Mouse (Mus musculus): ENCODE measurements around the gene Nfib. TPM values are rescaled to one million over a fixed set of nuclear protein-coding genes. Genes with fewer than 3 reads are reported as not detected.

The Nfib gene
- 100 to 1,000 TPM; 119 to 122 TPM for total RNA-seq (2021)

DNA sequence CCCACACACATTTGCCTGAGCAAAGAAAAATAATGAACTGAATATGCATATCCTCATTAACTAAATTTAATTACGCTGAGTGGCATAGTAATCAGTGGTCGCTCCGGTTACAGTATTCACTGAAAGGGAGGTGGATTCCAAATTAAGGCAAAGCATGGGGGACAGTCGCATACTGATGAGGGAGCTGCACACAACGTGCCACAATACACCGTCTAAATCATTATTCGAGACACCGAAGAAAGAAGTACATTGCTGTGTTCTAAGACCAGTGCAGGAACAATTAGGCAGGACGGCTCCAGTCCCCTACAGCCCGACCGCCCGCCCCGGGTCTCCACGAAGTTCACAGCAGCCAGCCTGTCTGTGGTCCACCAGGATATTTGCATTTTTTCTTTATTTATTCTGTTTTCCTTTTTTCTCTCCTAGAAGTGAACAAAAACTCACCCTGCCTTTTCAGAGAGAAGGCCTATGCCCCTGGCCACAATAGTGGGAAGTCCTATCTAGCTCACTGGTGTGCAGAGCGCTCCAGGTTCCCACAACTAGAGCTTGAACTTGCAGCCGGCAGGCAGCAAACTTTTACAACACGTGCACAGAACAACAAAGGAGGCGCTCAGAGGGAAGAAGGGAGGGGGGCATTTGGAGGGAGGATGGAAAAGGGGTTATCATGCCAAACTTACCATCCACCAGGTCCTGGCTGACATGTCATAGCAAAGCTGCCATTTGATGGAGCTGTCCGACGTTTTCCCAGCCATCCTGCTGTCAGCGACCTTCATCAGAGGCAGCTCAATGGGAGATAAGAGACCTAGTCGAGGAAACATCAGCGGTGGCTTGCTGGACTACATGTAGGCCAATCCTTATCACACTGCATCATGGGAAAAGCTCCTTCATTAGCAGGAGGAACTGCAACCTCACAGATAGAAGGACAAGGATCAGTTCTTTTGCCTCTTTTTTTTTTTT is at the start of gene Nfib:
TSS of gene Nfib (minus strand) at position 910 of the 954 bp plus-strand sequence.
- intact Hi-C loops (cut with DNase I) = no loop called here

GRCm38 (mm10) chr4:82735764-82736163 is 30.2 kb upstream of the Nfib start:
- no peak for DNase-seq (ENCODE audit: low spot score)
- intact Hi-C loops (cut with DNase I) = no loop called here

More for the DNA sequence above, at the start of gene Nfib:
- no peak for DNase-seq (ENCODE audit: low spot score)

DNA sequence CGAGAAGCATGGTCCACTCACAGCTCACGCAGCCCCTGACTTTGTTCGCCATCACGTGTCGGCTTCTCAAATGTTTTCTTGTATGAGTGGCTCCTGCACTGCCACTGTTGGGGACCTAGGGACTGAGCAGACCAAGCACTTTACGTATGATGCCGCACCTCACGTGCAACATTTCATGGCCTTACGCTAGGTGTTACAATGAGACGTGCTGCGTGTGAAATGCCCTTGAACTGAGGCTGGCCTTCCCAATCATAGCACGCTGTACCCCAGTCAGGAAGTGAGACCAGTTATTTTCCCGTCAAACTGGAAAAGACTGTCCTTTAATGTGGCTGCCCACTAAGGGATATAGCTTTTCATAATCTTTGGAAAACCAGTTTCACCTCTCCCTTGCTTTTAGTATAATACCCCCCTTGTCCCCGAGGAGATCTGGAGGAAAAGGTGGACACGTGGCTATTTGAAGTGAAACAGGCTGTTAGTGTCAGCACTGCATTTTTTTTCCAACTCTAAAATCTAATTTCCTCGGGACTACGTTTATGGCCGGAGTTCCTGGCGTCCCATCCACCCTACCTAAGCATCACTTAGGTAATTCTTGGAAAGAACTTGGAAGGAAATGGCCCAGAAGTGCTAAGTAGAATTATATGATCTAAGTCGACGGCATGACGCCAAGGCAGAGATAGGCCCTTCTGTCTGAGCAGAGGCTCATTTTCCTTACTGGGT is 29.4 kb upstream of the Nfib start:
- intact Hi-C loops (cut with DNase I) = no loop called here
- DNase-seq (ENCODE audit: low spot score) = no peak

DNA sequence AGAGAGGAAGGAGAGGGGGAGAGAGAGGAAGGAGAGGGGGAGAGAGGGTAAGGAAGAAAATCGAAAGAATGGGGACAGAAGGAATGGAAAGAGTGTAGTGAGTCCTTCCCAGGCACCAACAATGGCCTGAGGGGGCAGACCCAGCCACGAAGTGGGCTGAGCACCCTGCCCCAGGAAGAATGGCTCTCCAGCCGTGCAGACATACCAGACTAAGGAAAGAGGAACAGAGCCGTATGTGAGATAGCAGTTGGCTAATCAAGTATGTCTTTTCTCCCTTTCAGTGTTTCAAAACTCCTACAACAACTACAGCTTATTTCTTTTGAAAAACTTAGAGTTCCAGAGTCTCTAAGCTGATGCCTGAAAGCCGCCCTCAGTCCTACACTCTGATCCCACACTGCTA is 28.8 kb upstream of the Nfib start:
- no peak for DNase-seq (ENCODE audit: low spot score)
- intact Hi-C loops (cut with DNase I) = no loop called here

DNA sequence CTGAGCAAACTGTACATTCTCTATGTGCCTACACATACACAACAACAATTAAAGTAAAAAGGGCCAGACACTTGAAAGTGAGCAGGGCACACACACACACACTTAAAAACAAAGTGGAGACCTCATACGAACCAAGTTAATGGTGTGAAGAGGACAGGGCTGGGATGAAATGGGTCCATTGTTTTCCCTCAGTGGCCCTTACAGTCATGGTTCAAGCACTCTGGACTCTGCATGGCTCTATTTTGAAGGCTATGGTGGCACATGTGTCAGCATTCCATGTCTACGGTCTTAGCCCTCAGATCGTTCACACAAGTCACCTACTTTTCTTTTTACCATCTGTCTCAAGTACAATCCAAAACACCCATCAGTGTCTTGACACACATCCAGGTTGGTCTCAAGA is 28.1 kb upstream of the Nfib start:
- DNase-seq (ENCODE audit: low spot score) = no peak
- intact Hi-C loops (cut with DNase I) = no loop called here

- intact Hi-C loops (cut with DNase I) = no loop called here
Measured at GRCm38 (mm10) chr4:82730248-82730887, 24.8 kb upstream of the Nfib start.

DNA sequence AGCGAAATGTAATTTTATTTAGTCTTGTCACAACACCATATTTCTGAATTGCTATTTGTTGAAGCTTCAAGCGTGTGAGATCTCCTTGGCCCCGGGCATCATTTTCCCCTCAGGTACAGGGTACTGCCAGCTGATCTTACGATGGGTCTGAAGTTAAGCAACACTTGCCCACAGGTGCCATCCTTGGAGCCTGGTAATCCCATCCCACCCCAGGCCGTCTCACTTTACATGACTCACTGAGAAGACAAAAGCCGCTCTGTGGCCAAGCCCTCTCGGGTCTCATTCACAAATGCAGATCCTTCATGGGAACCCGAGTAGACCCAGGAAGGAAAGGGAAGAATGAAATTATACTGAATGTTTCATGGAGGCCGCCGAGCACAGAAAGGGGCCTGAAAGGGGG is 18.5 kb upstream of the Nfib start:
- DNase-seq (ENCODE audit: low spot score) = no peak
- intact Hi-C loops (cut with DNase I) = no loop called here

More at GRCm38 (mm10) chr4:82730248-82730887, 24.8 kb upstream of the Nfib start:
- no peak for DNase-seq (ENCODE audit: low spot score)

GRCm38 (mm10) chr4:82723048-82723447 is 17.5 kb upstream of the Nfib start:
- no peak for DNase-seq (ENCODE audit: low spot score)

DNA sequence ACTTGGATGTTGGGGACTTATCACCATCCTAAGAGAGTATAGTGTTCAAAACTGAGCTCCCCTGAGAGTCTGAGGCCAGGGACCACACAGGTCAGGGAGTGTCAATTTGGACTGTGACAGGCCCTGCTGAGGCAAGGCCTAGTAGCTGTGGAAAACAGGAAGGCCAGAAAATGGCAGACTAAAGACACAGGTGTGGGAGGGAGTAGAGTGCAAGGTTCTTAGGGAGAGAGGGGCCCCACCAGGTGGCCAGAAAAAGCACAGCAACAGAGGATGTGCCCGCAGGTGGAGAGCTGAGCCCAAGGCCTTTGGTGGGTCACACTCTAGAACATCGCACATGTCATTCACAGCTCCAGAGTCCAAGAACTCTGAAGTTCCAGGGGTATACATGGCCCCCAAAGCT is 10.3 kb upstream of the Nfib start:
- no peak for DNase-seq (ENCODE audit: low spot score)
- intact Hi-C loops (cut with DNase I) = no loop called here

More at GRCm38 (mm10) chr4:82723048-82723447, 17.5 kb upstream of the Nfib start:
- intact Hi-C loops (cut with DNase I) = no loop called here

DNA sequence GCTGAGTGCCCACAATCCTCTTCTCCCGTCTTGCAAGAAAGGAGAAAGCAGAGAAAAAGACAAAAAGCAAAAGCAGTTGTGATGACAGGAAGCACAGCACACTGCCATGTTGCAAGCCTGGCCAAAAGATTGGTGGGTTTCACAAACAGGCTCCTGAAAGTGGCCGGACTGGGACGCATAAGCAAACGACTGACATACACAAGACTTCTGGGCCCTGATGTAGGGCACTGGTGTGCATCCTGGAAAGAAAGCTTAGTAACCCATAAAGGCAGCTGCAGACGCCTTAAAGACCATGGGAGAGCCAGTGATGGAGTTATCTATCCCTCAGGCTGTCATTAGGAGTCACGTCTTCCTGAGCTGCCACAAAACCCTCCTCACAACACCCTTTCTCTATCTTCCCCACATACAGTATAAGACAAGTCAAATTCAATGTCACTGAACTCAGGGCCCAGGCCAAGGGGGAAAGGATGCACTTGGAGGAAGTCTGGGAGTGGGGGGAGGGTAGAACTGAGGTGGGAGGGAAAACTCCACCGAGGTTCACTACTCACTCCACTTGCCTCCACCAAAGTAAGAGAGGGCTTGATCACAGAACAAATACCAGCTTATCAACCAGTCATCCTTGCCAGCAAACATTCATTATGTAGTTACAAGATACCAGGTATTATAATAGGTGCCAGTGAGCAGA is 6.2 kb upstream of the Nfib start:
- intact Hi-C loops (cut with DNase I) = no loop called here
- DNase-seq (ENCODE audit: low spot score) = no peak

DNA sequence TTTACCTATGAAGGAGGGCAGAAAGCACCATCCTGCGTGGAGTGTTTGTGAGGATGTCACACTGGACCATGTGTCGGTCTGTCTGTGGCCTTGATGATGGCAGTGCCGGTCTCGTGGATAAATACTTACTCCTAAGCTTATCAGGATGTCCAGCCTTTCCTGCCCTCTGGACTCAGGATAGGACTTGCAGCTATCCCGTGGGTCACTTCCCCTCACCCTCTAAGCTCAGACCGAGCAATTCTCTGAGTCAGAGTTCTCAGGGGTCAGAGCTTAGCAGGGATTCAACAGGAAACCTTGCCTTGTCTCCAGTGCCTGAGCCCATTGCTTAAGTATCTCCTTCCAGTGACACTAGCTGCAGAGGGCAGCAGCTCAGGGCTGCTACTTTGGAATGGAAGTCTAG is 4.1 kb upstream of the Nfib start:
- intact Hi-C loops (cut with DNase I) = no loop called here
- DNase-seq (ENCODE audit: low spot score) = no peak

DNA sequence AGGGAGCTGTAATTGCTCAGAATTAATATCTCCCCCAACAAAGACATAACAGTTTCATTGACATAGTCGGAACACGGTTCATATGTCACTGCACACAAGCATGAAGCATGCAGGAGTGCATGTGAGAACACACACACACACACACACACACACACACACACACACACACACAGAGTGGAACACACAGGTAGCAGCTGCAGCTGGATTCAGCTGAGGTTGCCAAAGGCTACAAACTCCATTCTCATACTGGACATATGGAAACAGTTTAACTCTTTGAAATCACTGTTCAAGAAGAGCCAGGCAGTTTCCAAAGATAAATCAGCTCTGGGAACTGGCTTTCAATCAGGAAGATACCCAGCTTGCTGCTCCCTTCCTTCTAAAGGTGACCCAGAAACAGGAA is 462 bp upstream of the Nfib start:
- no peak for DNase-seq (ENCODE audit: low spot score)
- intact Hi-C loops (cut with DNase I) = no loop called here

DNA sequence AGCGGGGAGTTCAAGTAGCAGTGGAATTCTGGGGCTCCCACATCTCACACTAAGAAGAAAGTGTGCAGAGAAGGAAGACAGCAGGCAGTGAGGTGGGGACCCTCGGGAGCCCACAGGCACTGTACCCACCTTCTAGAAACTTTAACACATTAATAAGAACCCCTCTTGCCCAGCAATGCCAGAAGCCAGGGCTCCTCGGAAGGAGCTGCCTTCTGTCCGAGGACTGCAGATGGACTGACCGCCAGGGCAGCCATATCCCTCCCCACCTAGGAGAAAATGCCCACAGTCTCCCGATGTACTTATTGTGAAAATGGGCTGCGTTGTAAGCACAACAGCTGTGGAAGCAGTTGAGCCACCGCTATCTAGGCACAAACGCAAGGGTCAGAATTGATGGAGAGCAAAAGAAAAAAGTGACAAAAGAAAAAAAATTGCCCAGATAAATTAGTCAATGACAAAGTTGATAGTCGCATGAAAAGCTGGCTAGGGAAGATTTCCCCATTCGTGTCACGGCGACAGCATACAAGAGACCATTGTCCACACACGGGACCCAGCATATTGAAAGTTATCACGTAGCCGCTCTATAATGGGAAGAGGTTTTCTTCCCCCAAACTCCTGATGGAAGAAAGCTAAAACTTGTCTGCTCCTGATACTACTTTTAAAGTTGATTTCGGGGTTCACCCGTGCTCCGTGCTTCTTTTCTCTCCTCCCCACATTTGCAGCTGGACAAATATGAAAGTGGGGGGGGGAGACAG is 1.3 kb downstream of the Nfib start:
- DNase-seq (ENCODE audit: low spot score) = no peak
- intact Hi-C loops (cut with DNase I) = no loop called here

DNA sequence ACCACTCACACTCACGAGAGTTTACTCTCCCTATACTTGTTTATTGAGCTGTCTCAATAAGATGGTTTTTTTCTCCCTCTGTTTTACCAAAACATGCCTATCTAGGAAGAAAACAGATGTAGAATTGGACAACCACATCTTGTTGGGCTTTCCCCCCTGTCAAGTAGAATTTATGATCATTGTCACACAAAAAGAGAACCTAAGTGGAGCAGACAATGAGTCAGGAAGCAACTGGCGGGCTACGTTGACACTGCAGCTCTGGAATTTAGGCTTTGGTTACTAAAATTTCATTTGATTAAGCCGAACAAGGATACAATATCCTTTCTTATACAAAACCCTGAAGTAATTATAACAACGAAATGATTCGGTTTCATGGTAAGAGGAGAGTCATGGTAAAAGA is 2.7 kb downstream of the Nfib start:
- no peak for DNase-seq (ENCODE audit: low spot score)
- intact Hi-C loops (cut with DNase I) = no loop called here

DNA sequence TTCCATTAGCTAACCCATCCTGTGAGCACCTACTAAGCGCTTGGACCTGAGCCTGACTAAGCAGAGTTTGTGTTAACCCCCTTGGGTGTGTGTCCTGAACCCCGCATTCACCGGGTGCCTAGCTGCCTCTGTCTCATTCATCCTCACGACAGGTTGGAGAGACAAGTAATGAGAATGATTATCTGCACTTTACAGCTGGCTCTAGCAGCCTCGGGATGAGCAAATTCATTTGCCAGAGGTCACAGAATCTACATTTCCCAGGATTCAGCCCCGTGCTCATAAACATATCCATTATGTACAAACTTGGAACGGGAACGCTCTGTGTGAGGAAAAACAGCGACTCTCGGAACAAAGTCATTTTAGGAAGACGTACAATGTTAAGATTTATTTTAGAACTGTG is 6.0 kb downstream of the Nfib start:
- DNase-seq (ENCODE audit: low spot score) = no peak
- intact Hi-C loops (cut with DNase I) = no loop called here

GRCm38 (mm10) chr4:82698616-82699015 is 6.9 kb downstream of the Nfib start:
- intact Hi-C loops (cut with DNase I) = no loop called here
- DNase-seq (ENCODE audit: low spot score) = no peak

DNA sequence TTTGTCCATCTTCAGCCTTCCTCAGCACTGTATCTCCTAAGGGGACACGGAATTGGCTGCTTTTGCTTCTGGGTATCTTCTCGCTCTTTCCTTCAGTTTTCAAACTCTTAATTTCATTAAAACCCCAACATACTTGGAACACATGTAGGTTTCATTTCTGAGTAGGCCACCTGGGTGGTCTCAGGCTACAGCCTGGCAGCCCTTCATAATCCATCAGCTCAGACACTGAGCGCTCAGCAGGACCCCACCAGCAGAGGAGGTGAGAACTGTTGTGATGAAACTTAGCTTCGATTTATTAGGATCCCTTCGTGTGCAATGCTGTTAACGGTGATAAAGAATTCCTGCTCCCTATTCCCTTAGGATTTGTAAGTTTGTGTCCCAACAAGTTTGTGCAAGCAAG is 8.4 kb downstream of the Nfib start:
- DNase-seq (ENCODE audit: low spot score) = no peak
- intact Hi-C loops (cut with DNase I) = no loop called here

GRCm38 (mm10) chr4:82695760-82696501 is 9.6 kb downstream of the Nfib start:
- no peak for DNase-seq (ENCODE audit: low spot score)
- intact Hi-C loops (cut with DNase I) = no loop called here

- intact Hi-C loops (cut with DNase I) = no loop called here
- DNase-seq (ENCODE audit: low spot score) = no peak
Measured at GRCm38 (mm10) chr4:82692009-82692326, 13.6 kb downstream of the Nfib start.
